Mouse (Mus musculus) stomach, postnatal 0 days (tissue): ENCODE measurements around the gene Gpr31b. TPM values are rescaled to one million over a fixed set of nuclear protein-coding genes. Genes with fewer than 3 reads are reported as not detected.
"Not testable (repeated sequence)": the region's sequence is repeated elsewhere in the genome, so short reads cannot be mapped to it uniquely, and the experiment has no call there.

ENCODE experiments used
- ATAC-seq: fragments of 200-750 bp; cut with Nextera tagmentation; 2 replicates; pipeline ENCODE4 v1.8.0; 2017; ENCODE audit not compliant: low FRiP score, low TSS enrichment
- DNase-seq: peaks from one replicate; pipeline ENCODE4 v3.0.0-alpha.2; 2016; ENCODE audit warnings: low spot score
- H3K27ac ChIP-seq: fragments of 300-500 bp; sonication (generic); replicated peaks from 2 replicates; pipeline ENCODE4 v1.5.1; 2014; ENCODE audit warnings: mild to moderate bottlenecking, control low read depth
- H3K27me3 ChIP-seq: fragments of 300-500 bp; sonication (generic); 2 replicates; pipeline ENCODE4 v1.6.1; 2014; ENCODE audit warnings: low read length; ENCODE audit not compliant: control insufficient read depth, insufficient read depth
- H3K36me3 ChIP-seq: fragments of 300-500 bp; sonication (generic); 2 replicates; pipeline ENCODE4 v1.6.1; 2014; ENCODE audit warnings: low read length, mixed read lengths; ENCODE audit not compliant: control insufficient read depth, insufficient read depth
- H3K4me1 ChIP-seq: fragments of 300-500 bp; sonication (generic); replicated peaks from 2 replicates; pipeline ENCODE4 v1.6.1; 2014; ENCODE audit warnings: antibody characterized with exemption; ENCODE audit not compliant: control insufficient read depth, insufficient read depth
- H3K4me2 ChIP-seq: fragments of 300-500 bp; sonication (generic); replicated peaks from 2 replicates; pipeline ENCODE4 v1.6.1; 2014; ENCODE audit warnings: low read depth, mild to moderate bottlenecking, control low read depth, moderate library complexity
- H3K4me3 ChIP-seq: fragments of 300-500 bp; sonication (generic); 2 replicates; pipeline ENCODE4 v1.5.1; 2014; ENCODE audit warnings: low read depth, low read length, control low read depth
- H3K9ac ChIP-seq: fragments of 300-500 bp; sonication (generic); 2 replicates; pipeline ENCODE4 v1.6.1; 2014; ENCODE audit warnings: mild to moderate bottlenecking, low read length, control low read depth, mixed read lengths
- H3K9me3 ChIP-seq: fragments of 300-500 bp; sonication (generic); 2 replicates; pipeline ENCODE4 v1.6.1; 2016; ENCODE audit warnings: low read length; ENCODE audit not compliant: control insufficient read depth
- WGBS: fragments of 180-500 bp; shearing (Covaris S2); extraction: QIAGEN DNeasy Blood & Tissue Kit; methylation state at CpG from one replicate; pipeline ENCODE4 v1.1.7; 2014; 5-methylcytosine and 5-hydroxymethylcytosine counted together
- polyA plus RNA-seq: library from polyadenylated mRNA; unstranded; fragments of >200 nt; fragmentation: Nextera tagmentation; extraction: Ambion mirVana; gene quantifications from 2 replicates; pipeline ENCODE4 v1.2.1, GENCODE M21; 2015

Gpr31b gene
- polyA plus RNA-seq: 0.12 TPM in 1 of 2 replicates, not detected in the other

- not testable (repeated sequence) for H3K4me2 ChIP-seq, H3K27me3 ChIP-seq, H3K9me3 ChIP-seq, H3K36me3 ChIP-seq, H3K27ac ChIP-seq, H3K4me1 ChIP-seq, DNase-seq, H3K4me3 ChIP-seq, H3K9ac ChIP-seq
- WGBS: no CpG with 5 or more reads among the region's 8 CpGs
- peak; percentile 31; the same call in 1 of the 2 replicates for ATAC-seq
These were observed at the start of gene Gpr31b for GRCm38 (mm10) chr17:13052124-13052813. Gpr31b (minus strand) TSS chr17:13052296.

DNA sequence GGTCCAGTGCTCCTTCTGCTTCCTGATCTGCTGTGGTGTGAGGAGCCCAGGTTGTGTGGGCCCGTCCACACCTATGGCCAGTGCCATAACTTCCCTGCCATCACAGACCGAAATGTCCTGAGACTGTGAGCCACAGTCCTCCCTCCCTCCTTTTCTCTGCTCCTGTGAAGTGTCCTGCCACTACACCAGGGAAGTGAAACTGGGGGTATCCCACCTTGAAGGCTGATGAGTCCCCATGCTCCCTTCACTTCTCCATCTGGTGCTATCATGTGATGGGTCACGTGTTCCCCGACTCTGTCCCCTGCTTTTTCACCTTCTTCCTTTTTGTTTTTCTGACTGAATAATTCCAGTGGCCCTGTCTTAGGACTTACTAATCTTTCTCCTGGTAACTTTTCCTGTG is 40.9 kb upstream of the Gpr31b start:
- 100% methylated on average over 2 of the region's 4 CpGs for WGBS
- H3K4me2 ChIP-seq, H3K27me3 ChIP-seq, H3K4me1 ChIP-seq, H3K27ac ChIP-seq, H3K36me3 ChIP-seq, H3K9ac ChIP-seq, H3K4me3 ChIP-seq, DNase-seq, ATAC-seq, H3K9me3 ChIP-seq: not testable (repeated sequence)

- WGBS: 60% methylated on average over 5 of the region's 8 CpGs
- not testable (repeated sequence) for H3K9ac ChIP-seq, H3K4me1 ChIP-seq, H3K9me3 ChIP-seq, H3K27ac ChIP-seq, H3K4me2 ChIP-seq, H3K27me3 ChIP-seq, H3K4me3 ChIP-seq, H3K36me3 ChIP-seq, DNase-seq, ATAC-seq
These were observed 40.1 kb upstream of the Gpr31b start for GRCm38 (mm10) chr17:13092100-13092764.

DNA sequence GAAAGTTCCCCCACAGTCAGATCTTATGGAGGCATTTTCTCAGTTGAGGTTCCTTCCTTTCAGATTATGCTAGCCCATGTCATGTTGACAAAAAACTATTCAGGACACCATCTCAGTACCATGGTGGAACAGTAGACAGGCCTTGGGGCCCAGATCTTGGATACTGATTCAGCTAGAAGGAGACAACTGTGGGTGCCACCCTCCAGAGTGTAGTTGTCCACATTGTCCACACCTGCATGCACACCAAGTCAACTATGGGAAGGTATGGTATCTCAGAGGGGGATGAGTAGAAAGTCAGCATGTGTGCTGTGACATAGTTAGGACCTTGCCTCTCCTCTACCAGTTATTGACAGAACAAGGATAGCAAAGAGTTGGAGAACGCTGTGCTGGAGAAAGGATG is 39.4 kb upstream of the Gpr31b start:
- not testable (repeated sequence) for ATAC-seq, H3K4me3 ChIP-seq, H3K4me2 ChIP-seq, H3K9ac ChIP-seq, DNase-seq, H3K9me3 ChIP-seq, H3K36me3 ChIP-seq, H3K27me3 ChIP-seq, H3K4me1 ChIP-seq, H3K27ac ChIP-seq
- WGBS: no CpG with 5 or more reads among the region's 1 CpGs

DNA sequence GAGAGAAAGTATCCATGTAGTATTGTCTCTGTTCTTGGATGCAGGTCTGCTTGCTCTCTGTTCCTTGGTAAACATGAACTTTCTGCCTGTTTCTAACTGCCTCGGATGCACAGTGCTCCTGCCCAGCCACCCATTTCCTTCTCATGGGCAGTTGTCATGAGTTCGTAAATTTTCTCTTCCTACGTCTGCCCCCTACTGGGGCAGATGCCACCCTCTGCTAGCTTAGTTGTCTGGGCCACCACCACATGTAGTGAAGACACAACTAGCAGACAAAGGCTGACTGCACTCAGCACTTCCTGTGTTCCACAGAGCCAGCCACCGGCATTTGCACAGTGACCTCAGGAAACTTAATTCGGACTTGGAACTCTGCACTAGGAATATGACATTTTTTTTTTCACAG is 17.1 kb upstream of the Gpr31b start:
- not testable (repeated sequence) for H3K4me2 ChIP-seq, H3K27ac ChIP-seq, H3K9ac ChIP-seq, ATAC-seq, H3K27me3 ChIP-seq, H3K4me3 ChIP-seq, H3K9me3 ChIP-seq, DNase-seq, H3K4me1 ChIP-seq, H3K36me3 ChIP-seq
- WGBS: 68% methylated on average over 3 of the region's 5 CpGs

- peak; percentile 42; the same call in 1 of the 2 replicates for ATAC-seq
- not testable (repeated sequence) for DNase-seq, H3K4me2 ChIP-seq, H3K4me1 ChIP-seq, H3K27ac ChIP-seq, H3K36me3 ChIP-seq, H3K4me3 ChIP-seq, H3K9ac ChIP-seq, H3K27me3 ChIP-seq, H3K9me3 ChIP-seq
- 100% methylated on average over 1 of the region's 4 CpGs for WGBS
These were observed 15.8 kb upstream of the Gpr31b start for GRCm38 (mm10) chr17:13067864-13068385.

DNA sequence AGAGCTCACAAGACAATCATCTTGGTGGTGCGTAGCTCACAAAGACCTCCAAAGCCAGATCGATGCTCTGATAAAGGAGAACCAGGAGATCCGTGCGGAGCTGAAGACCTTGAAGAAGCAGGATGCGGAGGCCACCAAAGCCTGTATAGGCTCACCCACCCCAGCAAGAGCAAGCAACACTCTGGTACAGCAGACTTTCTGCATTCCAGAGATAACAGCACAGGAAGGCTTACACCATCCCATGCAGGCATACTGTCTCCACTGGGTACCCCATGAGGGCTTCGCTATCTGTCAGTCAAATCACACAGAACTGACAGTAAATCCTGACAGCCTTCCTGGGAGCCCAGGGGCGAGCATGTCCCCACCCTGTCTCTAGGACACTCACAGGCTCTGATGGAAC is 10.8 kb upstream of the Gpr31b start:
- not testable (repeated sequence) for H3K36me3 ChIP-seq, ATAC-seq, H3K4me3 ChIP-seq, H3K9me3 ChIP-seq, H3K4me1 ChIP-seq, H3K27ac ChIP-seq, H3K27me3 ChIP-seq, H3K4me2 ChIP-seq, H3K9ac ChIP-seq, DNase-seq
- 90% methylated on average over 2 of the region's 7 CpGs for WGBS

GRCm38 (mm10) chr17:13060804-13061203 is 8.7 kb upstream of the Gpr31b start, which contains the start of gene Tcp10b:
Tcp10b (plus strand) TSS chr17:13061104.
- H3K9ac ChIP-seq, H3K4me2 ChIP-seq, DNase-seq, H3K27ac ChIP-seq, H3K27me3 ChIP-seq, H3K4me1 ChIP-seq, ATAC-seq, H3K9me3 ChIP-seq, H3K4me3 ChIP-seq, H3K36me3 ChIP-seq: not testable (repeated sequence)
- WGBS: 87% methylated on average over 4 of the region's 4 CpGs
